Mouse (Mus musculus) C2C12 (cell line): ENCODE results near the gene Tchp.

Experiments used
- CTCF ChIP-seq: IDR thresholded peaks from one replicate; pipeline ENCODE4 v1.5.1; 2011; ENCODE audit not compliant: control insufficient read depth, insufficient read depth, insufficient read length
- USF1 ChIP-seq: IDR thresholded peaks from one replicate; pipeline ENCODE4 v1.6.1; 2011; ENCODE audit warnings: low read depth, mild to moderate bottlenecking, control low read depth, moderate library complexity

DNA sequence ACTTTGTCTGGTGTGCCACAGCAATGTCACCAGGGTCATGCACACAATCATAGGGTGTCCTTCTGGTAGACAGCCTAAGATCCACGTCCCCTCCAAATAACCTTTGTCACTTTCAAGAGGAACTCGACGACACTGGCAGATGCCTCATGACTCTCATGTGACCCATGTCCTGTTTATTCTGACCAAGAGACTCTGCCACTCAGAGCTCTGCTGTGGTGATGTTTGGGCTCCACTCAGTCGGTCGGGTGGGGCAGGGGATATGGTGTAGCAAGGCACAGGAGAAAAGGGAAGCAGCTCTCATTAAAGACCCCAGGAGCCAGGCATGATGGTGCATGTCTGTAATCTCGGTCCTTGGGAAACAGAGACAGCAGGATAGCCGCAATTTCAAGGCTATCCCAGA is 8.5 kb upstream of the Tchp start:
- TF ChIP-seq CTCF (no peak), USF1 (no peak)
